Mouse (Mus musculus) CH12.LX (cell line): ENCODE results near the gene Kif26b. TPM values are rescaled to one million over a fixed set of nuclear protein-coding genes. Genes with fewer than 3 reads are reported as not detected.

Source experiments
- DNase-seq: peaks from one replicate; pipeline ENCODE4 v3.0.0-alpha.2; 2013; ENCODE audit errors: extremely low read depth
- H3K27ac ChIP-seq: 2 replicates; pipeline ENCODE4 v1.5.1; 2012; ENCODE audit warnings: low read depth, mild to moderate bottlenecking, control low read depth, moderate library complexity; ENCODE audit not compliant: insufficient read depth
- H3K27me3 ChIP-seq: replicated peaks from 2 replicates; pipeline ENCODE3; 2012; ENCODE audit warnings: inconsistent platforms
- H3K36me3 ChIP-seq, 2 experiments: replicated peaks in 1 of 2; 2 replicates each; pipeline versions ENCODE3 to v1.6.1; 2012; ENCODE audit warnings: inconsistent platforms in 1 of 2, low read length in 1 of 2, mild to moderate bottlenecking in 1 of 2, mixed read lengths in 1 of 2, moderate library complexity in 1 of 2; ENCODE audit not compliant: control insufficient read depth in 1 of 2, insufficient read depth in 1 of 2
- H3K4me1 ChIP-seq, 2 experiments: 2 replicates each; pipeline ENCODE4 v1.6.1; 2012; ENCODE audit warnings: inconsistent platforms in 1 of 2, moderate library complexity in 1 of 2; ENCODE audit not compliant: insufficient read depth in 2 of 2, control insufficient read depth in 1 of 2
- H3K4me2 ChIP-seq: 2 replicates; pipeline ENCODE4 v1.6.1; 2012; ENCODE audit warnings: low read depth, mild to moderate bottlenecking, control low read depth; ENCODE audit not compliant: poor library complexity, insufficient read depth, severe bottlenecking
- H3K4me3 ChIP-seq, 3 experiments: fragments of 150-350 bp in 1 of 3; sonication (generic) in 1 of 3; replicated peaks in 1 of 3; 2 replicates each; pipeline versions ENCODE3 to v1.5.1; 2011 to 2012; ENCODE audit warnings: low read depth in 2 of 3, low read length in 2 of 3, mild to moderate bottlenecking in 2 of 3, moderate library complexity in 2 of 3, control low read depth in 1 of 3, improper control_type of control experiment in 1 of 3, inconsistent platforms in 1 of 3, mixed read lengths in 1 of 3; ENCODE audit not compliant: poor library complexity in 1 of 3
- H3K79me2 ChIP-seq: replicated peaks from 2 replicates; pipeline ENCODE4 v1.6.1; 2012; ENCODE audit warnings: mild to moderate bottlenecking, moderate library complexity; ENCODE audit not compliant: control insufficient read depth, poor library complexity, insufficient read depth, severe bottlenecking; ENCODE audit errors: extremely low read depth
- H3K9ac ChIP-seq: 2 replicates; pipeline ENCODE4 v1.6.1; 2012; ENCODE audit warnings: low read depth, mild to moderate bottlenecking, control low read depth, moderate library complexity; ENCODE audit not compliant: insufficient read depth
- H3K9me3 ChIP-seq: replicated peaks from 2 replicates; pipeline ENCODE3; 2012; ENCODE audit warnings: low read length, inconsistent platforms, mixed read lengths
- BHLHE40 ChIP-seq: IDR thresholded peaks from 2 replicates; pipeline ENCODE4 v1.6.1; 2011; ENCODE audit warnings: mild to moderate bottlenecking, low read depth, low read length, improper control_type of control experiment
- ELF1 ChIP-seq: IDR thresholded peaks from 2 replicates; pipeline ENCODE4 v1.6.1; 2014; ENCODE audit warnings: low read depth, mild to moderate bottlenecking, inconsistent platforms, low read length, improper control_type of control experiment
- EP300 ChIP-seq: IDR thresholded peaks from 2 replicates; pipeline ENCODE4 v1.6.1; 2011; ENCODE audit warnings: low read length, improper control_type of control experiment
- ETS1 ChIP-seq: conservative IDR thresholded peaks from 2 replicates; pipeline ENCODE4 v1.6.1; 2012; ENCODE audit warnings: low read depth, mild to moderate bottlenecking, inconsistent platforms, low read length, improper control_type of control experiment, moderate library complexity
- GABPA ChIP-seq: IDR thresholded peaks from 2 replicates; pipeline ENCODE4 v1.6.1; 2012; ENCODE audit warnings: low read depth, low read length, improper control_type of control experiment, inconsistent platforms; ENCODE audit not compliant: insufficient replicate concordance
- JUN ChIP-seq: IDR thresholded peaks from 2 replicates; pipeline ENCODE4 v1.6.1; 2011; ENCODE audit warnings: low read depth, mild to moderate bottlenecking, low read length, improper control_type of control experiment, moderate library complexity; ENCODE audit not compliant: insufficient read depth
- JUND ChIP-seq: conservative IDR thresholded peaks from 2 replicates; pipeline ENCODE4 v1.6.1; 2011; ENCODE audit warnings: low read depth, low read length, improper control_type of control experiment
- MYC ChIP-seq: IDR thresholded peaks from 2 replicates; pipeline ENCODE4 v1.6.1; 2011; ENCODE audit warnings: low read depth, mild to moderate bottlenecking, improper control_type of control experiment, low read length
- NELFE ChIP-seq: IDR thresholded peaks from 2 replicates; pipeline ENCODE4 v1.6.1; 2011; ENCODE audit warnings: low read depth, low read length, improper control_type of control experiment
- POLR2A ChIP-seq: IDR thresholded peaks from 2 replicates; pipeline ENCODE4 v1.6.1; 2011; ENCODE audit warnings: low read depth, mild to moderate bottlenecking, improper control_type of control experiment, low read length
- RAD21 ChIP-seq: IDR thresholded peaks from 2 replicates; pipeline ENCODE4 v1.6.1; 2011; ENCODE audit warnings: low read depth, mild to moderate bottlenecking, low read length, improper control_type of control experiment, moderate library complexity
- RCOR1 ChIP-seq: conservative IDR thresholded peaks from 2 replicates; pipeline ENCODE4 v1.6.1; 2012; ENCODE audit warnings: low read depth, mild to moderate bottlenecking, inconsistent platforms, low read length, improper control_type of control experiment
- TCF12 ChIP-seq: IDR thresholded peaks from 2 replicates; pipeline ENCODE4 v1.6.1; 2014; ENCODE audit warnings: low read depth, mild to moderate bottlenecking, inconsistent platforms, low read length, improper control_type of control experiment
- UBTF ChIP-seq: IDR thresholded peaks from 2 replicates; pipeline ENCODE4 v1.6.1; 2012; ENCODE audit warnings: low read depth, mild to moderate bottlenecking, inconsistent platforms, low read length, improper control_type of control experiment, moderate library complexity
- USF1 ChIP-seq: IDR thresholded peaks from 2 replicates; pipeline ENCODE4 v1.6.1; 2014; ENCODE audit warnings: low read depth, mild to moderate bottlenecking, inconsistent platforms, low read length, improper control_type of control experiment
- USF2 ChIP-seq: conservative IDR thresholded peaks from 2 replicates; pipeline ENCODE4 v1.6.1; 2011; ENCODE audit warnings: low read depth, low read length, improper control_type of control experiment
- ZKSCAN1 ChIP-seq: IDR thresholded peaks from 2 replicates; pipeline ENCODE4 v1.6.1; 2012; ENCODE audit warnings: low read depth, inconsistent platforms, low read length, improper control_type of control experiment, borderline replicate concordance
- dilution Hi-C: fragments of 300-500 bp; cut with MboI; formaldehyde crosslinking; loops from 2 replicates; pipeline ENCODE4 v1.14.3; 2020; ENCODE audit warnings: low sequenced_read_pairs; ENCODE audit not compliant: extremely low pct_unique_long_range_greater_than_20kb, extremely low pct_ligation_motif_present
- in situ Hi-C: fragments of 300-500 bp; cut with MboI; formaldehyde crosslinking; loops from 3 replicates; pipeline ENCODE4 v1.14.3; 2019; ENCODE audit warnings: low sequenced_read_pairs, low pct_ligation_motif_present, low pct_unique_long_range_greater_than_20kb, mixed read lengths
- polyA plus RNA-seq: library from polyadenylated mRNA; unstranded; fragments of >175 nt; gene quantifications from 2 replicates; pipeline ENCODE4 v1.2.1, GENCODE M21; 2012; ENCODE audit warnings: low read depth; ENCODE audit not compliant: insufficient read length
- total RNA-seq, 2 experiments: library from RNA; depleted of rRNA; stranded (reverse); fragments of 300-350 nt in 1 of 2; fragments of >200 nt in 1 of 2; gene quantifications; 2 replicates each; pipeline ENCODE4 v1.2.3; 2012 to 2014

The Kif26b gene
- total and polyA plus RNA-seq, 3 experiments: 0.09 TPM; not detected in 2

DNA sequence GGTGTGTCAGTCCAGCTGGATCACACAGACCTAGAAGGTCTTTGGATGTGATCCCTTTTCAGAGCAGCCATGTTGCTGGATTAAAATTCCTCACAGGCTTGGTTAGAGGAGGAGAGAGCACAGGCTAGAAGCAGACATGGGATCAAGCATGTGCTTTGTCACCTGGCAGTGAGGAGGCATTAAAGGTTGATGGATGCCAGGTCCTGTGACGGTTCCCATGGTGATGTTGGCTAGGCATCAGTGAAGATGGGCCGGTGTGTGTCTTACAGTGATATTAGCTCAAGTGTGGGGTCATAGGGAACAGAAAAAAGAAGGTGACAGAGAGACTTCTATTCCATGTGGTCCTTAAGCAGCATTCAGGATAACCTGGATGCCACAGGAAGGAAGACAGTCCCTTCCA lies 46.8 kb downstream of the Kif26b start:
- dilution Hi-C loops: no loop called here
- H3K4me2 ChIP-seq: no peak overlapping the region
- in situ Hi-C loops: no loop called here

DNA sequence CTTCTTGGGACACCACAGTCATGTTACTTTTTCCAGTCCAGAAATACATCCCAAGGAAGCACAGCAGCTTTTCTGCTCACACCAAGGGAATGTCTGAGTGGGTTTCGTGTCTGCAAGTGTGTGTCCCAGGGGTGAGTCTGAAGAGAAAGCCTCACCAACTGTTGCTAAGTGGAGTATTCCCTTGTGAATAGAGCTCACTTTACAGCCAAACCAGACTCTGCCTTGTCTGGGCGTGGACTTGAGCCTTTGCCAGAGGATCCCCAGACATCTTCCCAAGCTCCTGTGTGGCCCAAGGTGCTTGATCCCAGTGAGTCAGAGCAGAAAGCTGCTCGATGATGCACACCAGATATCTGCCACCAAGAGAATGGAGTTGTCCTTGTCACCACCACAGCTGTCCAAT lies 48.0 kb downstream of the Kif26b start:
- no peak overlapping the region for H3K4me2 ChIP-seq
- peaks cover 2% of the 10 kb centered on the region for H3K27me3 ChIP-seq
- TF ChIP-seq ETS1: no peak
- no peak overlapping the region for H3K9ac ChIP-seq
- dilution Hi-C loops (no loop called here), in situ Hi-C loops (no loop called here)
- no peak overlapping the region for H3K27ac ChIP-seq
- no peaks in the 10 kb centered on the region for H3K4me1 ChIP-seq
- DNase-seq: no peak
- no peak overlapping the region for H3K4me3 ChIP-seq
- no peaks in the 10 kb centered on the region for H3K79me2 ChIP-seq
- no peaks in the 10 kb centered on the region for H3K36me3 ChIP-seq
- H3K9me3 ChIP-seq: peaks cover 8% of the 10 kb centered on the region

More for the DNA sequence above, 46.8 kb downstream of the Kif26b start:
- no peak overlapping the region for H3K9ac ChIP-seq
- DNase-seq: no peak
- no peaks in the 10 kb centered on the region for H3K36me3 ChIP-seq
- peaks cover 8% of the 10 kb centered on the region for H3K9me3 ChIP-seq
- TF ChIP-seq ZKSCAN1 (no peak), JUN (no peak), USF2 (no peak), RCOR1 (no peak), JUND (no peak), UBTF (no peak), BHLHE40 (no peak), NELFE (no peak), USF1 (no peak), EP300 (no peak), MYC (no peak)
- no peak overlapping the region for H3K4me3 ChIP-seq
- H3K27me3 ChIP-seq: peaks cover 2% of the 10 kb centered on the region
- no peaks in the 10 kb centered on the region for H3K4me1 ChIP-seq
- H3K79me2 ChIP-seq: no peaks in the 10 kb centered on the region
- H3K27ac ChIP-seq: no peak overlapping the region

DNA sequence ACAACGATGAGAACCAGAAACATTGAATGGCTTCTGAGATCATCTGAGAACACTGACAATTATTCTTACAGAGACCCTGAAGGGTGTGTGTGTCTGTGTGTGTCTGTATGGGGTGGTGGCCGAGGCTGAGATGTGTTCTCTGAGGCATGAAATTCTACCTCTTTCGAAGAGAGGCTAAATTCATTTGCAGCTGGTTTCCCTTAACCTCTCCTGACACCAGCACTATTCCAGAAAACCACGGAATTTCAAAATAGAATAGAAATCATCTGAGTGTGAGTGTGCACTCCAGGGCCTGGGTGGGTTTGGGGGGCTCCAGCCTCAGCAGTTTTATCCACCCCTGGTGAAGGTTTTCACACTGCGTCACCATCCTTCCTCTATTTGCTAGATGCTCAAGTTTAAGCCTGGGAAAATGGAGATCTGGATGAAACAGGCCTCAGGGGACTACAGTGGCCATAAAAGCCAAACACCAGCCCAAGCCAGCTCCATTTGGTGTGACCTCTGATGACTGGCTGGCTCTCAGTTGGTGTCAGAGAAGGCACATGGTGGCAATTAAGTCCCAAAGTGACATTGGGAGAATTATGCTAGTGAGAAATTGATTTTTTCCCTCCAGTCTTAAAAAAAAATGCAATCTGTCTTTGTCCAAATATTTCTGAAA lies 56.6 kb downstream of the Kif26b start:
- Histone ChIP-seq H3K9ac (no peak overlapping the region), H3K27ac (no peak overlapping the region), H3K4me2 (no peak overlapping the region), H3K9me3 (no peaks in the 10 kb centered on the region), H3K79me2 (no peaks in the 10 kb centered on the region), H3K27me3 (no peaks in the 10 kb centered on the region), H3K4me1 (peaks cover 2 to 4% of the 10 kb centered on the region in 2 experiments), H3K4me3 (no peak overlapping the region), H3K36me3 (no peaks in the 10 kb centered on the region)
- TF ChIP-seq JUN: no peak
- TF ChIP-seq RCOR1: no peak
- TF ChIP-seq POLR2A: no peak
- no peak for TF ChIP-seq USF1
- no peak for TF ChIP-seq ELF1
- TF ChIP-seq RAD21: no peak
- no peak for TF ChIP-seq TCF12
- TF ChIP-seq GABPA: no peak
- in situ Hi-C loops: no loop called here
- dilution Hi-C loops: no loop called here
- no peak for DNase-seq
